Mouse (Mus musculus) ovary, adult 18-20 months (tissue): Measurements from ENCODE around the gene Fzr1.

ENCODE experiments used
- DNase-seq: peaks from one replicate; pipeline ENCODE4 v3.0.0; 2022; ENCODE audit warnings: low spot score, mixed read lengths

Fzr1 gene

DNA sequence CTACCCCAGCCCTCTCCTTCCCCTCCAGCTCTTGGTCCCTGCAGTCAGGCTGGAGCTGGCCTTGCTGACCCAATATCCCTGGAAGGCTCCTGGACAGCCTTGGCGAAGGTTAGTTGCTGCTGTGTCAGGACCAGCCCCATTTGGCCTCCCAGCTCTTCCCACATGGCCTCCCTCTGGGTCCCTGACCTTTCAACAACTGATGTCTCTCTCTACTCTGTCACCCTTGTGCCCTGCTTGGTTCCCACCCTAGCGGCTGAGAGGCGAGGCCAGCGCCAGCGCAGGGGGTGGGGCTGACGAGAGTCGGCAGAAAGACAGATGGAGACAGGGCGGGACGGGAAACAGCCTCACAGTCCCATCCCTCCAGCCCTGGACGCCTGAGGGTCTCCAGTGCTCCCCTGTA, 49.9 kb downstream of the Fzr1 start, which contains the start of gene Tbxa2r:
Gene Tbxa2r, plus strand, starts transcription at position 346 of the 400 bp plus-strand sequence.
- DNase-seq, result no peak

DNA sequence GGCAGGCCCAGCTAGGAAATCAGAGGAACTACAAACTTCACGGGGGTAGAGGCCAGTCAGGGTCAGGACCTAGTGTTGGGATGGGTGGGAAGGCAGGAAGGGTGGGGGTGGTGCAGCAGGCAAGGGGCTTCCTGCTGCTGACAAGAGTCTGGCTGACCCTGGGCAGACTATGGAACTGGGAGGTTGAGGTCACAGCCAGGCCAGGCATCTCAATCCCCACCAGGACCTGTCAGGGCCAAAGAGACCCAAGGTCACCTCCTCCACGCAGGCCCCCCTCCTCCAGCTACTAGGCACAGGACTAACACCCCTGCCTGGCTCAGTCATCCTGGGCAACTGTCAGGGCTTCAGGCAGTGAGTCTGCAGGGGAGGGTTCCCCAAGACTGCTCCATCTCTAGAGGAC, 50.4 kb downstream of the Fzr1 start:
- DNase-seq, result no peak

DNA sequence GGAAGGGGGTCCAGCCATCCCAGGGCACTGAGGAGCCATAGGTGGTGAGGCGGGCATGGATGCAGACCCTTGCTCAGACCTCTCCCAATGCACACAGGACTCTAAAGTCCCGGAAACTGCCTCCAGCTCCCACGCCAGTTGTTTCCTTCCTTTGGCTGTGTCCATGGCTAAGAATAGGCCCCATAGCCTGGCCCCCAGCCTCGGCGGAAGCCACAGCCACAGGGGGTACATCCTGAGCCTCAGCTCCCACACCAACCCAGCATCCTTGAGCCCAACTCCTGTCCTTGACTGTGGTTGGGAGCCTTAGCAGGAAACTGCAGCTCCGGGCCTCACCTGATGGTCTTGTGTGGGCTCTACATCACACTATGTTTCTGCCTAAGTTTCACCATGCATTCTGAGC, 51.5 kb downstream of the Fzr1 start:
- no peak for DNase-seq

DNA sequence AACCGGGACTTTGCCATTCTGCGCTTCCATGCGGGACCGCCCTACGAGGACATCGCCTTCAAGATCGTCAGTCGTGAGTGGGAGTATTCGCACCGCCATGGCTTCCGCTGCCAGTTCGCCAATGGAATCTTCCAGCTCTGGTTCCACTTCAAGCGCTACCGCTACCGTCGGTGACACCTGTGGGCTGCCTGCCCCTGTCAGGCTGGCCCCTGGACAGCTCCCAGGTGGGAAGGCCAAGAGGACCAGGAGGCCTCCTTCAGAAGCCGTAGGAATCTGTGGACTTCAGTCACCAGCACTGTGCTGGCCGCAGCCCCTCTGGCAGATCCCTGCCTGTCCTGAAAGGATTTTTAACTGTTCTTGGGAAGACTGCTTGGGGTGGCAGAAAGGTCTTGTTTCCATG, 52.5 kb downstream of the Fzr1 start:
- DNase-seq, result no peak

DNA sequence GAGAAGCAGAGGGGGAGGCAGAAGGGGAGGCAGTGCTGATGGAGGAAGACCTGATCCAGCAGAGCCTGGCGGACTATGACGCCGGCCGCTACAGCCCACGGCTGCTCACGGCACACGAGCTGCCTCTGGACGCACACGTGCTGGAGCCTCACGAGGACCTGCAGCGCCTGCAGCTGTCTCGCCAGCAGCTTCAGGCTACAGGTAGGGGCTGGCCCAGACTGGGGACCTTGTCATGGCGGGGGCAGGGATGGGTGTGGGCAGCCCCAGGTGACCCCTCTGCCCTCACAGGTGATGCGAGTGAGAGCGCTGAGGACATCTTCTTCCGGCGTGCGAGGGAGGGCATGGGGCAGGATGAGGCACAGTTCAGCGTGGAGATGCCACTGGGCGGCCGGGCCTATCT, 53.1 kb downstream of the Fzr1 start:
- DNase-seq, result no peak

DNA sequence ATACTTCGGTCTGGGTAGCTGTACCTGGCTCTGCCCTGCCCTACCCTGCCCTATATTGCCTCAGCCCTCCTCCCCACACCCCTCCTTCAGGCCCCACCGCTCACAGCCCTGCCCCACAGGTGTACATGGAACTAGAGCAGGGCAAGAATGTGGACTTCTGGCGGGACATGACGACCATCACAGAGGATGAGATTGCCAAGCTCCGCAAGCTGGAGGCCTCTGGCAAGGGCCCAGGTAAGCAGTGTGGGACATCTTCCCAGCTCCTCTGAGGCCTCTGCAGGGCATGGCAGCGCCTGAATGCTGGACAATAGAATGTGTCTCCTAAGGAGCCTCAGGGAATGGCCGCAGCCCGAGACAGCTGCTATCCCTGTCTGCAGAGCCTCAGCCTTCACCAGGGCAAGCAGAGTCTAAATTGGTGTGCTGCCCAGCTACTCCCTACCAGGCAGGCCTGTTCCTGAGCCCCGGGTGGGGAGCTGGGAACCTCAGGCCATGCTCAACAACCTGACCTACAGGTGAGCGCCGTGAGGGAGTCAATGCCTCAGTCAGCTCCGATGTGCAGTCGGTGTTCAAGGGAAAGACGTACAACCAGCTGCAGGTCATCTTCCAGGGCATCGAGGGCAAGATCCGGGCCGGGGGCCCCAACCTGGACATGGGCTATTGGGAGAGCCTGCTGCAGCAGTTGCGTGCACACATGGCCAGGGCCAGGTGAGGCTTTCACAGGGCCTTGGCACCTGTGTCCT, 54.4 kb downstream of the Fzr1 start:
- DNase-seq, result no peak

DNA sequence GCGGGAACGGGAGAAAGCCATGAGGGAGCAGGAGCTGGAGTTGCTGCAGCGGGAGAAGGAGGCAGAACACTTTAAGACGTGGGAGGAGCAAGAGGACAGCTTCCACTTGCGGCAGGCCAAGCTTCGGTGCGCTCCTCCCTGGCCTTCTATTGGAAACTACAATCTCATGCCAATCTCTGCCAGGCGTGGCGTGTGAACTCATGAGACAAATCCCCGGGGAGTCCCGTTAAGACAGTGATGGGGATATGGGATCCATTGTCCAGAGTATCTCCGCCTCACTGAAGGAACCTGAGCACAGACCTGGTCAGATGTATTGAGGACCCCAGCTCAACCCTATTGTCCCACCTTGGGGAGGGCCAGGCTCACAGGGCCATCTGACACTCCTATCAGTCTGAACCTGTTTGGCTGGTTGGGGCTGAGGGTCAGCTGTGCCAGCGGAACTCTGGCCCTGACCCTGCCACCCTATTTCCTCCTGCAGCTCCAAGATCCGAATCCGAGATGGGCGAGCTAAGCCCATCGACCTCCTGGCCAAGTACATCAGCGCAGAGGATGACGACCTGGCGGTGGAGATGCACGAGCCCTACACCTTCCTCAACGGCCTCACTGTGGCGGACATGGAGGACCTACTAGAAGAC, 55.1 kb downstream of the Fzr1 start:
- no peak for DNase-seq

DNA sequence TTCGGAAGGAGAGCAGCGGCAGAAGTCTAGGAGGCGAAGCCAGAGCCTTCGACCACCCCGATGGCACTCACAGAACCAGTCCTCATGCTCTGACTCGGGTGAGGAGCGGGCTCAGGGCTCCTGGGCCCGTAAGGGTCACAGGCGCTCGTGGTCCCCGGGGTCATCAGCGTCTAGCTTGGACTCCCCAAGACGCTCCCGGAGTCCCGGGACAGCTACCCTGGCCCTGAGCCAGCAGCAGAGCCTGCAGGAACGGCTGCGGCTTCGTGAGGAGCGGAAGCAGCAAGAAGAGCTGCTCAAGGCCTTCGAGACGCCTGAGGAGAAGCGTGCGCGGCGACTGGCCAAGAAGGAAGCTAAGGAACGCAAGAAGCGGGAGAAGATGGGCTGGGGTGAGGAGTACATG, 55.9 kb downstream of the Fzr1 start:
- DNase-seq, result no peak

DNA sequence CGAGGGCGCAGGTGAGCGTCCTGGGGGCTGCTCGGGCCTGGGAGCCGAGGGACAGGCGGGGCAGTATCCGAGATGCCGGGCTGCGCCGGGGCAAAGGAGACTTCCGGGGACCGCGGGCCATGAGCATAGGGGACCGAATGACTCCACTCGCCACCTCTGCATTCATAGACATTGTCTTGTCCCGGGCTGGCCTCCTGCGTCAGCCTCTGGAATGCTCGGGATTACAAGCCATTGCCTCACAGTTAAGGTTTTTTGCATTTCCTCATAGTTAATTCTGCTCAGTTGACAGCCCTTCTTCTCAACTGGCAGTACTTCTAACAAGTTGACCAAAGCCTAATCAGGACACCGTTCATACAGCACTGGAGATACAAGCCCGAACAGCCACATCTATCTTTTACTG, 56.9 kb downstream of the Fzr1 start:
- DNase-seq, result no peak

DNA sequence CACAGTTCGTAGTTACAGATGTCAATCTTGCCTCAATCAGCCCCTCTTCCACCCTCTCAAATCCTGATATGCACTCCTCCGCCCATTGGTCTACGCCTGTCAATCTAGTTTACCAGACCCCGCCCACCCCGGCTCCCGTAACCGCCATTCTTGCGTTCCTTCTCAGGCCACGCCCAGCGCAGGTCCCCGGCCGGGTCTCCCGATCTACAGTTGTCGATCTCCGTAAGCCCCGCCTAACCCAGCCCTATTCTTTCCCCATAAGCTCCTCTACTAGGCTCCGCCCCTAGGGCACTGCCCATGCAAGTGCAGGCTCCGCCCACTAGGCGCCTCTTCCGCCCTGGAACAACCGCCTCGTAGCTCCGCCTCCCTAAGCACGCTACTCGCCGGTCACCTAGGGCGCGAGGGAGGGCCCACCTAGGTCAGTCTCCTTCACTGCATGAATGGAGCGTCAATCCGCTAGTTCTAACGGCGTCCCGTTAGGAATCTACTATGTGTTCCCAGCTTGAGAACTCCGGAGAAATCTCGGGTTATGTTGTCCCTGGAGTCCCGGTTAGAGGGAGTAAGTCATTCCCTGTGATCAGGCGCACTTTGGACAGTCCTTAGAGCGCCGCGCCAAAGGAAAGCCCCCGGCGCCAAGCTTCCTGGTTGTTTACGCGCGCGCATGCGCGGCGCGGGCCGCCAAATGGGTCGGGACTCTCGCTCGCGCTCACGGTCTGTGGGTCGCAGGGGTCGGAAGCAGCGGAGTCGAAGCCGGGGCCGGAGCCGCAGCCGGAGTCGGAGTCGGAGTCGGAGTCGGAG, 57.6 kb downstream of the Fzr1 start, which contains the start of gene Cactin:
Gene Cactin, plus strand, starts transcription at position 554 of the 798 bp plus-strand sequence.
- peak; percentile 100 for DNase-seq

DNA sequence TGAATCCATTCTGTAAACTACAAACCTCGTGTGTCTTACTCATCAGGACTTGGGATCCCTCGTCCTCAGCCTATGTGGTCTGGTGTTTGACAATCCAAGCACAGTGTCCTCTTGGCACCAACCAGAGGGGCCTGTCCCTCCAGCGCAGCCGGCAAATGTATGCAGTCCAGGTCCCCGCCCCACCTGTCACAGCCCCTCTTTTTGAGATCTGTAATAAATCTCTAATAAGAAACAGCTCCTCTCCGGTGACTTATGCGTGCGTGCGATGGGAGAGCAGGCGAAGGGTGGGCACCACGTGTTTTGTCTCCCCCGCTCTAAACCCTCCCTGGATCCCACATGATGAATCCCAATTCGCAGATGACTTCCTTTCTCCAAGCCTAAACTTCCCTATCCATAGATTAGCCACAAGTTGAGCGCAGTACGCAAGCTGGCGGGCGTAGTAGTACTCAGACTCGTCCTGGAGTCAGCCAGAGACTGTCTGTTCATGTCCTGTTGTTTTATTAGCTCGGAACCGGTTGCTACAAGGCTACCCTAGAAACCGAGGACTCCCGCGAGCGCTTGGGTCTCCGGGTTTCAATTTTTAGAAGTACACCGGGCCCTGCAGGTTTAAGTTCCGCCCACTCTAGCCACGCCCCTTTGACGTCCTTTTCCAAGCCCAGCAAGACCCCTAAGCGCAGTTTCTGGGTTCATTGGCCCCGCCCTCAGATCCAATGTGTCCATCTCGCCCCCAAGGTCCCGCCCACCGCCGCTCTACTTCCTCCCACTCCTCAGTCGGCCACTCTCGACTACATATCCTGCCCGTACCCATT, 58.4 kb downstream of the Fzr1 start:
- DNase-seq, result no peak

DNA sequence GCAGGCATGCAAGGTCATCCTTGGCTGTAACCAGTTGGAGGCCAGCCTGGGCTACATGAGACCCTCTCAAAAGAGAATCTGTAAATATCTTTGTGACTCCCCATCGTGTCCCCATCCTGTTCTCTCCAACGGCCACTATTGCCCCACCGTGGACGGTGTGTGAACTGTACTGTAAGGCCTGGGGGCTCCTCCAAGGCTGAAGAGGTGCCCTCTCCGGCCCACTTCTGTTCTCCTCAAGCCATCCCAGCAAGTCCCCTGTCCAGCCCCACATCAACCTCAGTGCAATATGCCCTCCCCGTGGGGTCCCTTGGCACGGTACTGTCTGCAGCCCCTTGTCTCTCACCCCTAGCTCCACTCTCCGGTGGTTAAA, 59.0 kb downstream of the Fzr1 start:
- DNase-seq, result no peak

DNA sequence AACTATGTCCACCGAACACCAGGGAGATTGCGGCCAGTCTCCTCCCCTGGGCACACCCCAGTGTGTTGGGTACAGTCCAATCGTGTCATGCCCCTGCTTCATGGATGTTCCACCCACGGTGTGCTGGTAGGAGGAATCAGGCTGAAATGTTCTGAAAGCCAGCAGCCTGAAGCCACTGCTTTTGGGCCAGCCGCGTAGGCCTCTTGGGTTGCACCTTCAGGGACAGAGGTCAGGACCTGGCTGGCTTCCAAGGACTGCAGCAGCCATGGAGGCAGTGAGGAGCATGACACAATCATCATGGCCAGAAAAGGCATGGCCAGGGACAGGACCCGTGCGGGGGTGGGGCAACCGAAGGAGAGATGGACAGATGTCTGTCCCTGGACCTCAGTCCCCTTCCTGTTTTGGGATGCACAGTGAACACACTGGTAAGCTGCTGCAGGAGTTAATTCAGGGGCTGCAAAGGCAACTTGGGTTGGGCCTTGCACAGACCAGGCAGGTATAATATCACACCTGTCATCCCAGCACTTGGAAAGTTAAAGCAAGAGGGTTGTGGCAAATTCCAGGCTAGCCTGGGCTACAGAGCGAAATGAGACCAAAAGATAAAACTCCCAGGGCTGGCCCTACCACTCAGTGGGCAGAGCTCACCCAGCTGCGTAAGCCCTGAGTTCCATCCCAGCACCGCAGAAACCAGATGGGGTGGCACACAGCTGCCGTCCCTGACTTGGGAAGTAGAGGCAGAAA, 59.6 kb downstream of the Fzr1 start:
- DNase-seq, result peak; percentile 50

DNA sequence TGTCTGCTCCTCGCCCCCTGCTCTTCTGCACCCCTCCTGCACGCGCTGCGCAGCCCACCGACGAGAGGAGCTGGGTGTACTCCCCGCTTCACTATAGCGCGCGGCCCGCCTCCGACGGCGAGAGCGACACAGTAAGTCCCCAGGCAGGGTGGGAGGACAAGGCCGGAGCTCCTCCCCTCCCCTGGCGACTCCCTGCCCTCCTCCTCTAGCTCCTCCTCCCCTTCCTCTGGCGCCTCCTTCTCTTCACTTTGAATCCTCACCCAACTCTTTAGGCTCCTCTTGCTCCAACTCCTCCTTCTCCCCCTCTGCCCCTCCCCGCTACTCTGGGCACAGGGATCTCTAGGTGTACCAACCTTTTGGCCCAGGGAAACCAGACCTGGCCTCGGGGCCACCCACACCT, 61.0 kb downstream of the Fzr1 start:
- DNase-seq, result peak; percentile 72

DNA sequence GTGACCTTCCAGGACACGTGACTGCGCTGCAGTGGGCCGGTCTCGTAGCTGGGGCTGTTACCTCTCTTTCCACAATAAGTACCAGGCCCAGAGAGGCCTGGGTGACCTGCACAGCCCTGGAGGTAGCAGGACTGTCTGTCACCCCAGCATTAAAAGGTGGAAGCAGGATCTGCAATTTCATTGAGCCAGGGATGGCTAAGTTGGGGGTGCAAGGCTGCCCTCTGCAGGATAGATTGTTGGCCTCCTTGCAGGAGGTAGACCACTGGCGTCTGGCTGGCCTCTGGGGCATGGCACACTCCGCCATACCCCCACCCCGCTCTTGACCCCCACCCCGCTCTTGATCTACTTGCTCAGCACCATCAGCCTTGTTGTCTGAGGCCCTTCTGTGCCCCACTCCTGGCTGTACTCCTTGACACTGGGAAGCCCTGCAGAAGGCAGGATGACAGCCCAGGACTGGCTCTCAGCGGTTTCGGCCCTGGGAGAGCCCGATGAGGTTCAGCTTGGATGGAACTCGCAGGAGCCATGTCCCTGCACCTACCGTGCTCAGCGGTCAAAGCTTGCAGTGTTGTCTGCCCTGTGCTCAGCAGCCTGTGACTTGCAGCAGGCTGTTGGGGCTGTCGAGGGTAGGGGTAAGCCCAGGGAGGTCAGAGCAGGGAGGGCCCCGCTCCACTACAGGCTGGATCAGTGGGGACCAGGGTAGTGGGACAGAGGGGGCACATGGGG, 61.8 kb downstream of the Fzr1 start:
- DNase-seq, result no peak
